Mouse (Mus musculus): ENCODE measurements around the gene Pitpnc1. TPM values are rescaled to one million over a fixed set of nuclear protein-coding genes. Genes with fewer than 3 reads are reported as not detected.

Gene Pitpnc1
- polyA plus RNA-seq, 1 experiment: 15.9 TPM

DNA sequence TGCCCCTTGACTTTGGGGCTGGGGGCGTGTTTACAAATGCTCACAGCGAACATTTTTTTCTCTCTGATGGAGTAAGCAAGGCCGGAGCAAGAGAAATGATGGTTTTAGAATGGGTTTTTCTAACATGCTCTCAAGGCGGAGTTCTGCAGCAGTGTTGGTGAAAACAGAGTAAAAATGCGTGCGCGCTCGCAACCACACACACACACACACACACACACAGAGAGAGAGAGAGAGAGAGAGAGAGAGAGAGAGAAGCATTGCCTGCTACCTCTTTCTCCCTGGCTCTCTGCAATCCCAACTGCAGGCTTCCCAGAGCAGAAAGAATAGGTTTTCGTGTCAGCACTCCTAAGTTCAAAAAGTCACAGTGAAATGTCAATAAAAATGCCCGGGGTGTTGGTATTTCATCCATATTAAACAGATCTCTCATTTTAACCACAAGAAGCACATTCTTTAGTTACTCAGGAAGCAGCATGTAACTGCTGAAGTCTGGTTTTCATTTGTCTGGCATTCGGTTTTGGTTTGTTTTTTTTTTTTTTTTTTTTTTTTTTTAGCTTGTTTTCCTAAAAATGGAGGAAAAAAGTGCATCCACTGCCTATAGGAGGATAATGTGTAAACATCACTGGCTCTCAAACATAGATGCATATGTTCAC is 697 bp upstream of the Pitpnc1 start:
- no peak for TF ChIP-seq GATA1 (IDR thresholded peaks at IDR 0.05; ENCODE audit: low read length)

DNA sequence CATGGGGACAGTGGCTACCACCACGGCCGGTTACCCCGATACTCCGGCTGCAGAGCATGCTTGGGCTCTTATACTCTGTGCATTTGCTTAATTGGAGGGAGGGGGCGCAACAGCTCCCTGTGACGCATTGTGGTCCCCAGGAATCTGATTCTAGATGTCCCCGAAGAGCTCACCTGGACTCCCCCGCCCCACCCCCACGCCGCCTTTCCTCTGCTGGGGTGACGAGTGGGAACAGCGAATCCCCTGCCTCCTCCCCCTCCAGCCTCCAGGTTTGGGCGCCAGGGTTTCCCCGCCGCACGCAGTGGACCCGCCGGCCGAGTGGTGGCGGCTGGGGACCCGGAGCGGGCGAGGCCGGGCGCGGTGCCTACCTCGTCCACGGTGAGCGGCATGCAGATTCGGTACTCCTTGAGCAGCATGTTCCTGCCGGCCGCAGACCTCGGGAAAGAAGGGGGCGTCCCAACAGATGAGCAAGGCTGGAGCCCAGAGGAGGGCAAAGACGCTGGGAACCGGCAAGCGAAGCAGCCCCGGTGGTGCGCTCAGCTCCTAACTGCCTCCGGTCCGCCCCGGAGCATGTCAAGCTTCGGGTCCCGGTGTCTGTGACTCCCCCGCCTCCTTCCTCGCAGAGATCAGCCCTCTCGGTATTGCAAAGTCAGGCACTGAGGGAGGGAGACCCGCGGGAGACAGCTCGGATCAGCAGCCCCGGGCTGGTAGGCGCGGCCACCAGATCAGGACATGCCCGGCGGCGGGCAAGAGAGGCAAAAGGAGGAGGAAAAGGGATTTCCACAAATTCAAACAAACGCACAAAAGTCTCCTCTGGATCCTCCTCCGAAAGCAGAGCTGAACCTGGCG is 752 bp downstream of the Pitpnc1 start:
- TF ChIP-seq GATA1 (IDR thresholded peaks at IDR 0.05; ENCODE audit: low read length): no peak

GRCm38 (mm10) chr11:107469031-107469522 is 1.4 kb downstream of the Pitpnc1 start:
- TF ChIP-seq GATA1 (IDR thresholded peaks at IDR 0.05; ENCODE audit: low read length): no peak

GRCm38 (mm10) chr11:107468252-107469030 is 2.1 kb downstream of the Pitpnc1 start:
- TF ChIP-seq GATA1 (IDR thresholded peaks at IDR 0.05; ENCODE audit: low read length): peak; percentile 47

- TF ChIP-seq GATA1 (IDR thresholded peaks at IDR 0.05; ENCODE audit: low read length): no peak
Observed at GRCm38 (mm10) chr11:107466611-107467391, 3.7 kb downstream of the Pitpnc1 start.

GRCm38 (mm10) chr11:107465969-107466368 is 4.5 kb downstream of the Pitpnc1 start:
- no peak for TF ChIP-seq GATA1 (IDR thresholded peaks at IDR 0.05; ENCODE audit: low read length)

GRCm38 (mm10) chr11:107465041-107465440 is 5.5 kb downstream of the Pitpnc1 start:
- TF ChIP-seq GATA1 (IDR thresholded peaks at IDR 0.05; ENCODE audit: low read length): no peak

DNA sequence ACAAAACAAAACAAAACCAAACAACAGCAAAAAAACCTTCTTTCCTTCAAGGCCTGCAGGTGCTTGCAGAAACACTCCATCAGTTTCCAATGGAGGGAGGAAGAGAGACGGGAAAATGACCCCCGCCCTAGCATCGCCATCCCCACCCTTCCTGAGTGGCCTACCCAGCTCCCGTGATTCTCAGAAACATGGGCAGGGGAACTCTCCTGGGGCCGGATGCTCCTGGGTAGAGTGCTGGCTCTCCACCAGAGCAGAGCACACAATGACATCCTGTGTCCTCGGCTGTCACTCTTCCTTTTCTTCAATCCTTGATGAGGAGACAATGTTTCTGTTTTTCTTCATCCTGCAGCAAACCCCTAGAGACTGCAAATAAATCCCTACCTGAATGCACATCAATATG is 6.4 kb downstream of the Pitpnc1 start:
- TF ChIP-seq GATA1 (IDR thresholded peaks at IDR 0.05; ENCODE audit: low read length): no peak

GRCm38 (mm10) chr11:107463251-107463681 is 7.2 kb downstream of the Pitpnc1 start:
- TF ChIP-seq GATA1 (IDR thresholded peaks at IDR 0.05; ENCODE audit: low read length): no peak

GRCm38 (mm10) chr11:107462478-107462877 is 8.0 kb downstream of the Pitpnc1 start:
- no peak for TF ChIP-seq GATA1 (IDR thresholded peaks at IDR 0.05; ENCODE audit: low read length)

GRCm38 (mm10) chr11:107459828-107460227 is 10.7 kb downstream of the Pitpnc1 start:
- TF ChIP-seq GATA1 (IDR thresholded peaks at IDR 0.05; ENCODE audit: low read length): no peak

DNA sequence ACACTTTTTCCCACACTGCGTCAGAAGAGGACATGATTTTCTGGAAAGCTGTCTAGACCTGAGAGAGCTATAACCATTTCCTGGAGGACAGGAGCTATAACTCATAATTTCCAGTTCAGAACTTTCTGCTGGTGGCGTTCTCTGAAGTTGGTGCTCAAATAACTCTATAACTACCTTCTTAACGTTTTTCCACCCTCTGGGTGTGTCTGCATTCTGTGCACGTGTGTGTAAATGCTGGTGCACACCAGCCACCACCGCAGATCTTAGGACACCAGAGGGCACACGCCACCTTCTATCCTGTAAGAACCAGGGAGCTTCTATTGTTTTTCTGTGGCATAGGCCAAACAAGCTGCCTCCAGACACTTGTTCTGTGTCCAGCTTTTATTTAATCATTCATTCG is 11.5 kb downstream of the Pitpnc1 start:
- no peak for TF ChIP-seq GATA1 (IDR thresholded peaks at IDR 0.05; ENCODE audit: low read length)

GRCm38 (mm10) chr11:107458286-107458685 is 12.2 kb downstream of the Pitpnc1 start:
- no peak for TF ChIP-seq GATA1 (IDR thresholded peaks at IDR 0.05; ENCODE audit: low read length)

DNA sequence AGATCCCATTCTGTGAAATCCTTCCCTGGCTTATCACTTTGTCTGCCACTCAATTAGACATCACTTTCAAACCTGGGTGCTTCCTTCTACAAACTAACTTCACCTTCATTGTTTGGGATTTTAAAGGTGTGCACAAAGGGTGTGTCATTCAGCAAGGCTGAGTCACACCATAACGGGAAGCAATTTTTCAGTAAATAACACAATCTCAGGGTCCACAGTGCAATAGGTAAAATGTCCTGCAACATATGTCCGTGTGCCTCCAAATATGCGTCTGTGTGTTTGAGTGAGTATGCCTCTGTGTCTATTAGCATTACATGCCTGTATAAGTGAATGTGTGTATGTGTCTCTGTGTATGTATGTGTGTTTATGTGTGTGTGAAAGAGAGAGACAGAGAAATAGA is 13.2 kb downstream of the Pitpnc1 start:
- TF ChIP-seq GATA1 (IDR thresholded peaks at IDR 0.05; ENCODE audit: low read length): no peak

All from G1E-ER4 (cell line).